Mouse (Mus musculus) MEL (cell line): ENCODE measurements around the gene Macf1. TPM values are rescaled to one million over a fixed set of nuclear protein-coding genes. Genes with fewer than 3 reads are reported as not detected.
A peak's percentile ranks its signal among the peaks of the same experiment; 100 is the strongest.

Experiments
- DNase-seq: peaks from one replicate; pipeline ENCODE4 v3.0.0; 2011; ENCODE audit warnings: low read depth, low spot score
- H3K27ac ChIP-seq: 2 replicates; pipeline ENCODE4 v1.5.1; 2012; ENCODE audit warnings: low read depth, mild to moderate bottlenecking, control low read depth, low read length, moderate library complexity; ENCODE audit not compliant: control insufficient read depth
- H3K27me3 ChIP-seq, 2 experiments: fragments of 150-350 bp in 1 of 2; sonication (generic) in 1 of 2; 2 replicates each; pipeline ENCODE4 v1.6.1; 2012; ENCODE audit warnings: low read length in 2 of 2, mild to moderate bottlenecking in 2 of 2, improper control_type of control experiment in 1 of 2, moderate library complexity in 1 of 2; ENCODE audit not compliant: insufficient read depth in 2 of 2, control insufficient read depth in 1 of 2
- H3K36me3 ChIP-seq, 2 experiments: 2 replicates each; pipeline ENCODE4 v1.6.1; 2012 to 2014; ENCODE audit warnings: low read length in 2 of 2, improper control_type of control experiment in 1 of 2, inconsistent platforms in 1 of 2, mild to moderate bottlenecking in 1 of 2; ENCODE audit not compliant: insufficient read depth in 2 of 2, control insufficient read depth in 1 of 2
- H3K4me1 ChIP-seq, 2 experiments: fragments of 150-350 bp in 1 of 2; sonication (generic) in 1 of 2; 2 replicates each; pipeline ENCODE4 v1.6.1; 2012; ENCODE audit warnings: low read length in 2 of 2, improper control_type of control experiment in 1 of 2, mild to moderate bottlenecking in 1 of 2; ENCODE audit not compliant: insufficient read depth in 2 of 2, control insufficient read depth in 1 of 2
- H3K4me3 ChIP-seq, 2 experiments: fragments of 150-350 bp in 1 of 2; sonication (generic) in 1 of 2; 2 replicates each; pipeline ENCODE4 v1.5.1; 2012; ENCODE audit warnings: low read depth in 2 of 2, low read length in 2 of 2, mild to moderate bottlenecking in 2 of 2, moderate library complexity in 2 of 2, control low read depth in 1 of 2, improper control_type of control experiment in 1 of 2; ENCODE audit not compliant: control insufficient read depth in 1 of 2, insufficient read depth in 1 of 2
- H3K79me2 ChIP-seq: 2 replicates; pipeline ENCODE4 v1.6.1; 2012; ENCODE audit warnings: mild to moderate bottlenecking, low read length, moderate library complexity; ENCODE audit not compliant: control insufficient read depth, poor library complexity, insufficient read depth
- H3K9ac ChIP-seq: 2 replicates; pipeline ENCODE4 v1.6.1; 2012; ENCODE audit warnings: low read depth, mild to moderate bottlenecking, control low read depth, low read length, moderate library complexity; ENCODE audit not compliant: control insufficient read depth, poor library complexity, severe bottlenecking
- H3K9me3 ChIP-seq: fragments of 150-350 bp; sonication (generic); replicated peaks from 2 replicates; pipeline ENCODE4 v1.6.1; 2012; ENCODE audit warnings: mild to moderate bottlenecking, low read length, improper control_type of control experiment, moderate library complexity; ENCODE audit not compliant: insufficient read depth
- CHD2 ChIP-seq: IDR thresholded peaks from 2 replicates; pipeline ENCODE4 v1.6.1; 2011; ENCODE audit warnings: low read length, improper control_type of control experiment
- CTCF ChIP-seq, 3 experiments: IDR thresholded peaks in 2 of 3; conservative IDR thresholded peaks in 1 of 3; 2 replicates each; pipeline ENCODE4 v1.5.1; 2011 to 2012; ENCODE audit warnings: low read length in 3 of 3, low read depth in 2 of 3, mild to moderate bottlenecking in 2 of 3, improper control_type of control experiment in 1 of 3, inconsistent platforms in 1 of 3, mixed read lengths in 1 of 3, moderate library complexity in 1 of 3; ENCODE audit not compliant: control insufficient read depth in 1 of 3, insufficient read depth in 1 of 3, poor library complexity in 1 of 3, severe bottlenecking in 1 of 3
- E2F4 ChIP-seq: IDR thresholded peaks from 2 replicates; pipeline ENCODE4 v1.6.1; 2011; ENCODE audit warnings: low read depth, low read length, improper control_type of control experiment, borderline replicate concordance
- ELF1 ChIP-seq: IDR thresholded peaks from 2 replicates; pipeline ENCODE4 v1.6.1; 2014; ENCODE audit warnings: low read depth, mild to moderate bottlenecking, inconsistent platforms, low read length, improper control_type of control experiment, moderate library complexity
- EP300 ChIP-seq, 2 experiments: IDR thresholded peaks; 2 replicates each; pipeline ENCODE4 v1.6.1; 2011; ENCODE audit warnings: improper control_type of control experiment in 2 of 2, low read length in 2 of 2, low read depth in 1 of 2, mild to moderate bottlenecking in 1 of 2
- GATA1 ChIP-seq: IDR thresholded peaks from 2 replicates; pipeline ENCODE4 v1.6.1; 2011; ENCODE audit warnings: low read depth, low read length, improper control_type of control experiment
- HCFC1 ChIP-seq: IDR thresholded peaks from 2 replicates; pipeline ENCODE4 v1.6.1; 2012; ENCODE audit warnings: low read depth, mild to moderate bottlenecking, inconsistent platforms, low read length, improper control_type of control experiment, moderate library complexity
- KAT2A ChIP-seq: conservative IDR thresholded peaks from 2 replicates; pipeline ENCODE4 v1.6.1; 2012; ENCODE audit warnings: low read depth, low read length, improper control_type of control experiment, inconsistent platforms
- MAFK ChIP-seq: IDR thresholded peaks from 2 replicates; pipeline ENCODE4 v1.6.1; 2011; ENCODE audit warnings: low read depth, mild to moderate bottlenecking, low read length, improper control_type of control experiment, borderline replicate concordance
- MAZ ChIP-seq: IDR thresholded peaks from 2 replicates; pipeline ENCODE4 v1.6.1; 2012; ENCODE audit warnings: low read depth, mild to moderate bottlenecking, inconsistent platforms, low read length, improper control_type of control experiment
- MEF2A ChIP-seq: IDR thresholded peaks from 2 replicates; pipeline ENCODE4 v1.6.1; 2014; ENCODE audit warnings: low read depth, mild to moderate bottlenecking, inconsistent platforms, low read length, improper control_type of control experiment; ENCODE audit not compliant: poor library complexity, insufficient replicate concordance, severe bottlenecking; ENCODE audit errors: extremely low read depth
- MYB ChIP-seq: IDR thresholded peaks from 2 replicates; pipeline ENCODE4 v1.6.1; 2011; ENCODE audit warnings: mild to moderate bottlenecking, low read depth, low read length, improper control_type of control experiment
- NELFE ChIP-seq: IDR thresholded peaks from 2 replicates; pipeline ENCODE4 v1.6.1; 2011; ENCODE audit warnings: low read depth, low read length, improper control_type of control experiment
- NRF1 ChIP-seq: IDR thresholded peaks from 2 replicates; pipeline ENCODE4 v1.6.1; 2014; ENCODE audit warnings: low read depth, mild to moderate bottlenecking, inconsistent platforms, low read length, improper control_type of control experiment, moderate library complexity; ENCODE audit not compliant: poor library complexity, insufficient read depth, severe bottlenecking
- POLR2AphosphoS2 ChIP-seq: IDR thresholded peaks from 2 replicates; pipeline ENCODE4 v1.6.1; 2011; ENCODE audit warnings: low read length, improper control_type of control experiment
- POLR2AphosphoS5 ChIP-seq: IDR thresholded peaks from 2 replicates; pipeline ENCODE4 v1.6.1; 2012; ENCODE audit warnings: low read depth, borderline replicate concordance, mild to moderate bottlenecking, inconsistent platforms, low read length, moderate library complexity, mixed read lengths
- RAD21 ChIP-seq: IDR thresholded peaks from 2 replicates; pipeline ENCODE4 v1.6.1; 2011; ENCODE audit warnings: mild to moderate bottlenecking, low read depth, low read length, improper control_type of control experiment
- RCOR1 ChIP-seq: IDR thresholded peaks from 2 replicates; pipeline ENCODE4 v1.6.1; 2012; ENCODE audit warnings: low read depth, mild to moderate bottlenecking, inconsistent platforms, low read length, improper control_type of control experiment
- SIN3A ChIP-seq: IDR thresholded peaks from 2 replicates; pipeline ENCODE4 v1.6.1; 2012; ENCODE audit warnings: low read length, improper control_type of control experiment, inconsistent platforms
- SMC3 ChIP-seq: IDR thresholded peaks from 2 replicates; pipeline ENCODE4 v1.6.1; 2011; ENCODE audit warnings: low read depth, low read length, improper control_type of control experiment
- TBP ChIP-seq: IDR thresholded peaks from 2 replicates; pipeline ENCODE4 v1.8.0; 2011; ENCODE audit warnings: low read depth, low read length, improper control_type of control experiment
- UBTF ChIP-seq: IDR thresholded peaks from 2 replicates; pipeline ENCODE4 v1.6.1; 2012; ENCODE audit warnings: low read depth, mild to moderate bottlenecking, inconsistent platforms, low read length, improper control_type of control experiment, moderate library complexity, borderline replicate concordance; ENCODE audit not compliant: insufficient read depth
- ZC3H11A ChIP-seq: IDR thresholded peaks from 2 replicates; pipeline ENCODE4 v1.6.1; 2012; ENCODE audit warnings: low read depth, mild to moderate bottlenecking, inconsistent platforms, low read length, improper control_type of control experiment
- ZKSCAN1 ChIP-seq: IDR thresholded peaks from 2 replicates; pipeline ENCODE4 v1.6.1; 2012; ENCODE audit warnings: low read depth, mild to moderate bottlenecking, inconsistent platforms, low read length, improper control_type of control experiment, moderate library complexity
- ZNF384 ChIP-seq: IDR thresholded peaks from 2 replicates; pipeline ENCODE4 v1.6.1; 2012; ENCODE audit warnings: low read depth, mild to moderate bottlenecking, inconsistent platforms, low read length, improper control_type of control experiment
- polyA plus RNA-seq, 2 experiments: library from polyadenylated mRNA; stranded (reverse) in 1 of 2; unstranded in 1 of 2; fragments of >175 nt in 1 of 2; fragments of >200 nt in 1 of 2; gene quantifications; 2 replicates each; pipeline versions ENCODE4 v1.2.1 to v1.2.4; 2012; ENCODE audit warnings: low replicate concordance in 2 of 2, low read depth in 1 of 2; ENCODE audit not compliant: insufficient read length in 2 of 2, insufficient read depth in 1 of 2, missing spikeins in 1 of 2
- total RNA-seq: library from RNA; depleted of rRNA; stranded (reverse); fragments of 300-350 nt; gene quantifications from 2 replicates; pipeline ENCODE4 v1.2.3, GENCODE M21; 2012

The Macf1 gene
- total and polyA plus RNA-seq, 3 experiments, result 18.5 to 71.4 (median 60.8) TPM

DNA sequence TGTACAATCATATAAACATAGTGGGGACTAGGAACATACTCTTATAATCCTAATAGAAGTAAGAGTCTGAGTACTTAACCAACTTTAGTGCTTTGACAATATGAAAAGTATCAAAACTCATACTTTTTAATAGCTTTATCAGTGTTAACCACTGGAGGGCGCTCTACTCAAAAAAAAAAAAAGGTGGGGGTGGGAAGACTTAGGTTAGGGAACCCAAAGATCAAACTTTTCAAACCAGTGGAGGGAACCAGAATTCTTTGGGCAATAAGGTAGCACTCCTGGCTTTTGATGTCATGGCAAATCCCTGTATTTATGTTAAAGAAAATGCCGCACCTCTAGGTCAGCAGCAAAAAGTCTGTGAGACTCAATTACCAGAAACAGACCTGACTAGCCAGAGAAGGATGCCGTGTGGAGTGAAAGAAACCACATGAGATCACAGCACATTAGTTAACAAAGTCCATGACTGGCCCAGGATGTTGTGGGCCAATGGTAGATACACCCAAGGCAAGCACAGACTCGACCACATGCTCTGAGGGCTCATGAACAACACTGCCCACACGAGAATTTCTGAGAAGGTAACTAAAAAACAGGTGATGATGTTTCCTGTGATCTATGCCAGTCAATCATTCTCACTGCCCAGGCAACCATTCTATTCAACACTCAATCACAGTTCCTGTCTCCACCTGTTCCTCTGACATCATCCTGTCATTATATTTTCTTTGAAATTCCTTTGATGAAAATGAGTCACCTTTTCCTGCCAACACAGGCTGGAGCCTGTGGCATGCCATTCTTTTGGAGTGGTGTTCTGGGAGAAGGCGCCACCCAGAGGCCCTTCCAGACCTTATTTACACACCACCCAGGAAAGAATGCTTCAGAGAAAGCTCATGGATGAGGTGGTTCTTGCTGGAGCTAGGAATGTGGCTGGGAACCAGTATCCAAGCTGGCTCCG lies 95.5 kb downstream of the Macf1 start:
- peaks cover 4% of the 10 kb centered on the region in 2 experiments; a peak in 1 of 4 replicates for H3K4me1 ChIP-seq
- no peak overlapping the region for H3K9ac ChIP-seq
- no peaks in the 10 kb centered on the region for H3K9me3 ChIP-seq
- TF ChIP-seq CTCF (IDR thresholded peaks at IDR 0.05 in 2 of 3, conservative IDR thresholded peaks at IDR 0.05 in 1 of 3; ENCODE audit: control insufficient read depth in 1 of 3, insufficient read depth in 1 of 3, low read depth in 2 of 3, low read length in 3 of 3, poor library complexity in 1 of 3, severe bottlenecking in 1 of 3) (peak; percentile 37 to 72 (median 39); a peak in 5 of 6 replicates), MYB (no peak), SMC3 (peak; percentile 60), RAD21 (peak; percentile 67), NRF1 (no peak), MAFK (no peak), UBTF (no peak), ZNF384 (peak; percentile 83), ZC3H11A (peak; percentile 40; the same call in 1 of the 2 replicates), MEF2A (no peak), MAZ (peak; percentile 67; the same call in 1 of the 2 replicates), NELFE (no peak), POLR2AphosphoS5 (no peak)
- no peaks in the 10 kb centered on the region for H3K79me2 ChIP-seq
- H3K27ac ChIP-seq, result no peak overlapping the region
- peak; percentile 28 for DNase-seq
- no peak overlapping the region for H3K4me3 ChIP-seq
- peaks cover 0 to 6% of the 10 kb centered on the region in 2 experiments; a peak in 1 of 4 replicates for H3K36me3 ChIP-seq
- H3K27me3 ChIP-seq, result no peaks in the 10 kb centered on the region

DNA sequence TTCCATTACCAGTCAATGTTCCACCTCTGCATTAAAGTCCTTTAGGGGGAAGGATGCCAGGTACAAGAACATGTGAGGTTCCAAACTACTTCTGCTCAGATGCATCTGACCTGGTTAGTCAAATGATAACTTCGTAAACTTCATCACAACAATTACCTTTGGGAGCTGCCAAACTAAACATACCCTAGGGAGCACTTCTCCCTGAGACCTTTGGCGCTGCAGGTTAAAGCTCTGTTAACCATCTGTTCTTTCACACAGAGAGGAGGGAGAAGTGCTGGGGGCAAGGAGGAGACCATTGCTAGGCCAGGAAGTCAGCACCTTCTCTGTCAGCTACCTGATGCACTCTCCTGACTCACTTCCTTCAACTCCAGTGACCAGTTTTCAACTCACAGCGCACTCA lies 96.5 kb downstream of the Macf1 start:
- no peak for DNase-seq
- no peaks in the 10 kb centered on the region for H3K9me3 ChIP-seq
- no peaks in the 10 kb centered on the region for H3K27me3 ChIP-seq
- TF ChIP-seq CHD2 (no peak), SIN3A (no peak), EP300 (IDR thresholded peaks at IDR 0.05; ENCODE audit: low read depth in 1 of 2, low read length in 2 of 2) (no peak), TBP (no peak), KAT2A (no peak), UBTF (no peak), E2F4 (no peak), POLR2AphosphoS2 (no peak), GATA1 (no peak), ZKSCAN1 (no peak), ZC3H11A (no peak), MYB (no peak), RAD21 (no peak), POLR2AphosphoS5 (no peak), NELFE (no peak), CTCF (IDR thresholded peaks at IDR 0.05 in 2 of 3, conservative IDR thresholded peaks at IDR 0.05 in 1 of 3; ENCODE audit: control insufficient read depth in 1 of 3, insufficient read depth in 1 of 3, low read depth in 2 of 3, low read length in 3 of 3, poor library complexity in 1 of 3, severe bottlenecking in 1 of 3) (no peak), HCFC1 (no peak), MAFK (no peak), ELF1 (no peak), RCOR1 (no peak)
- peaks cover 4% of the 10 kb centered on the region in 2 experiments; a peak in 1 of 4 replicates for H3K4me1 ChIP-seq
- H3K4me3 ChIP-seq, result no peak overlapping the region
- no peak overlapping the region for H3K27ac ChIP-seq
- no peaks in the 10 kb centered on the region for H3K79me2 ChIP-seq
- no peak overlapping the region for H3K9ac ChIP-seq
- peaks cover 0 to 8% of the 10 kb centered on the region in 2 experiments; a peak in 1 of 4 replicates for H3K36me3 ChIP-seq
